In the genomic region with DNA sequence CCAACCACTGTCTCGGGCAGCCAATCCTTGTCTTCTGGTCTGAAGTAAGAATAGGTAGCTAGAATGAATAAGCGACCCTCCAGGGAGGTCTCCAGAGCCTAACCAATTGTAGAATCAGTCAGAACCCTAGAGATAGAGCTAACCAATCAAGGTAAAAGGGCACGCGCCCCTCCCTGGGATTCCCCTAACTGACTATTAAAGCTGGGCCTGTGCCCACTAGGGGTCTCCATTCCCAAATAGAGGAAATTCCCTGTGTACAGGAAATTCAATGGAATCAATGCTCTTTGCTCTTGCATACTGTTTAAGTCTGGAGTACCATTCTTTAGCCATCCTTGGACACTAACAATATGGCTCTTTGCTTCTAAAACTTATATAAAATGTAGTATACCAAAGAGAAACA, we compare ENCODE assay signal across 17 mouse cellular contexts. TPM values are rescaled to one million over a fixed set of nuclear protein-coding genes. Genes with fewer than 3 reads are reported as not detected.
DNase-seq lines count a peak whose midpoint lies in the region; ATAC-seq and TF ChIP-seq lines count a peak whose summit lies in the region.
"Had no signal": no experiment of that assay in that cellular context is flagged by ENCODE, and none has a peak within 500 bp of the region (broad histone marks: within the 10 kb centered on the region; RNA-seq: fewer than 3 reads in every experiment).

No protein-coding gene starts in this region.

- no peak overlapping the region for H3K27ac ChIP-seq in heart, embryonic 11.5 days (ENCODE audit: low read depth, low read length)
- no peak overlapping the region for H3K27ac ChIP-seq in lung, postnatal 0 days (ENCODE audit: low read length)
- H3K27ac ChIP-seq in neural tube, embryonic 11.5 days (ENCODE audit: low read depth, low read length), result no peak overlapping the region
- H3K27ac ChIP-seq: forebrain, embryonic 15.5 days; left cerebral cortex, adult 2 months; liver, embryonic 12.5 days; macrophage had no signal

- intact Hi-C loops in heart, postnatal 10 days (cut with DNase I), result no loop called here

- 17% methylated on average over 4 of the region's 4 CpGs for WGBS in heart, embryonic 11.5 days (ENCODE audit: insufficient replicate concordance)
- 27% methylated on average over 4 of the region's 4 CpGs for WGBS in lung, postnatal 0 days
- WGBS in neural tube, embryonic 11.5 days, result 20% methylated on average over 4 of the region's 4 CpGs

- H3K9me3 ChIP-seq in heart, embryonic 11.5 days (replicated peaks; ENCODE audit: control insufficient read depth, low read length), result no peaks in the 10 kb centered on the region
- no peaks in the 10 kb centered on the region for H3K9me3 ChIP-seq in lung, postnatal 0 days (ENCODE audit: low read length)
- H3K9me3 ChIP-seq in neural tube, embryonic 11.5 days (ENCODE audit: control insufficient read depth, low read length), result no peaks in the 10 kb centered on the region
- H3K9me3 ChIP-seq: forebrain, embryonic 15.5 days; liver, embryonic 12.5 days had no signal

- H3K4me3 ChIP-seq in heart, embryonic 11.5 days (ENCODE audit: low read depth, low read length), result no peak overlapping the region
- H3K4me3 ChIP-seq in lung, postnatal 0 days (ENCODE audit: low read depth, low read length), result no peak overlapping the region
- H3K4me3 ChIP-seq in neural tube, embryonic 11.5 days (ENCODE audit: low read depth, low read length), result no peak overlapping the region
- H3K4me3 ChIP-seq: forebrain, embryonic 15.5 days; left cerebral cortex, adult 2 months; liver, embryonic 12.5 days had no signal

- DNase-seq in heart, postnatal 10 days, result no peak
- DNase-seq in lung, postnatal 0 days (ENCODE audit: low spot score), result no peak
- DNase-seq in lung, postnatal 10 days, result no peak
- peak; percentile 81 for DNase-seq in embryo, embryonic 10.5 days (ENCODE audit: low spot score)
- DNase-seq in neural tube, embryonic 11.5 days (ENCODE audit: low spot score), result peak; percentile 42
- DNase-seq in urinary bladder, postnatal 14 days (ENCODE audit: low spot score), result no peak
- no peak for DNase-seq in urinary bladder, adult 2 months (ENCODE audit: low spot score)
- DNase-seq: adrenal gland, adult 8-10 months; B cell, adult 2 months; heart, adult 18-20 months; kidney, postnatal 10 days had no signal

- no peaks in the 10 kb centered on the region for H3K36me3 ChIP-seq in heart, embryonic 11.5 days (ENCODE audit: control insufficient read depth, insufficient read depth, low read length)
- no peaks in the 10 kb centered on the region for H3K36me3 ChIP-seq in lung, postnatal 0 days (ENCODE audit: insufficient read depth, low read length)
- no peaks in the 10 kb centered on the region for H3K36me3 ChIP-seq in neural tube, embryonic 11.5 days (ENCODE audit: control insufficient read depth, insufficient read depth, low read length)
- H3K36me3 ChIP-seq: forebrain, embryonic 15.5 days; liver, embryonic 12.5 days had no signal

- ATAC-seq in heart, embryonic 11.5 days (replicated peaks; ENCODE audit: insufficient number of reproducible peaks, low FRiP score, low TSS enrichment), result no peak
- ATAC-seq in lung, postnatal 0 days, result no peak
- no peak for ATAC-seq in neural tube, embryonic 11.5 days (ENCODE audit: insufficient read depth, low FRiP score, low TSS enrichment)
- ATAC-seq: forebrain, embryonic 15.5 days; liver, embryonic 12.5 days had no signal

- TF ChIP-seq CTCF in lung, postnatal 0 days (IDR thresholded peaks at IDR 0.05), result peak; percentile 12; the same call in 1 of the 2 replicates

- no peak overlapping the region for H3K9ac ChIP-seq in heart, embryonic 11.5 days (ENCODE audit: low read depth, low read length)
- H3K9ac ChIP-seq in lung, postnatal 0 days (replicated peaks; ENCODE audit: low read depth), result no peak overlapping the region
- H3K9ac ChIP-seq in neural tube, embryonic 11.5 days (ENCODE audit: low read length), result no peak overlapping the region
- H3K9ac ChIP-seq: forebrain, embryonic 15.5 days; liver, embryonic 12.5 days had no signal

- no peaks in the 10 kb centered on the region for H3K27me3 ChIP-seq in heart, embryonic 11.5 days (ENCODE audit: control insufficient read depth, insufficient read depth, low read length)
- H3K27me3 ChIP-seq in lung, postnatal 0 days (replicated peaks; ENCODE audit: insufficient read depth, low read length), result no peaks in the 10 kb centered on the region
- no peaks in the 10 kb centered on the region for H3K27me3 ChIP-seq in neural tube, embryonic 11.5 days (ENCODE audit: control insufficient read depth, insufficient read depth, low read length)
- H3K27me3 ChIP-seq: forebrain, embryonic 15.5 days; liver, embryonic 12.5 days had no signal

- no peaks in the 10 kb centered on the region for H3K4me1 ChIP-seq in heart, embryonic 11.5 days (ENCODE audit: control insufficient read depth, insufficient read depth, low read length)
- no peaks in the 10 kb centered on the region for H3K4me1 ChIP-seq in lung, postnatal 0 days (ENCODE audit: insufficient read depth, low read depth, low read length)
- H3K4me1 ChIP-seq in neural tube, embryonic 11.5 days (ENCODE audit: control insufficient read depth, insufficient read depth, low read length), result no peaks in the 10 kb centered on the region
- H3K4me1 ChIP-seq: forebrain, embryonic 15.5 days; liver, embryonic 12.5 days had no signal

- TF ChIP-seq EP300 in lung, postnatal 0 days (IDR thresholded peaks at IDR 0.05), result no peak

- H3K4me2 ChIP-seq in heart, embryonic 11.5 days, result peak overlapping the region; percentile 12; the same call in 1 of the 2 replicates
- H3K4me2 ChIP-seq in lung, postnatal 0 days (replicated peaks; ENCODE audit: low read depth, low read length), result no peak overlapping the region
- no peak overlapping the region for H3K4me2 ChIP-seq in neural tube, embryonic 11.5 days (ENCODE audit: low read depth)
- H3K4me2 ChIP-seq: forebrain, embryonic 15.5 days; liver, embryonic 12.5 days had no signal

RNA-seq across cellular contexts. Expression of gene Hdgfl3, which starts 11.1 kb away (rescaled TPM):
- polyA plus RNA-seq in heart, embryonic 11.5 days (2014; fragmentation: Nextera tagmentation; extraction: Ambion mirVana), result 11.0 and 11.9 TPM in 2 replicates
- 10 to 100 TPM; 12.3 to 14.3 TPM for total RNA-seq in heart, postnatal 10 days (2021)
- polyA plus RNA-seq in lung, postnatal 0 days (2015; fragmentation: Nextera tagmentation; extraction: Ambion mirVana), result 6.1 and 6.4 TPM in 2 replicates
- polyA plus RNA-seq in neural tube, embryonic 11.5 days (2014; fragmentation: Nextera tagmentation; extraction: Ambion mirVana), result 37.5 and 40.3 TPM in 2 replicates
- polyA plus RNA-seq in urinary bladder, adult 2 months (2012; rRNA removed), result 8.0 and 10.4 TPM in 2 replicates

RNA-seq across cellular contexts. Expression of gene Bnc1, which starts 46.7 kb away (rescaled TPM):
- polyA plus RNA-seq in heart, embryonic 11.5 days (2014; fragmentation: Nextera tagmentation; extraction: Ambion mirVana), result 8.5 and 8.6 TPM in 2 replicates
- 1 to 10 TPM; 1.8 to 2.9 TPM for total RNA-seq in heart, postnatal 10 days (2021)
- 0.58 and 0.61 TPM in 2 replicates for polyA plus RNA-seq in lung, postnatal 0 days (2015; fragmentation: Nextera tagmentation; extraction: Ambion mirVana)
- polyA plus RNA-seq in neural tube, embryonic 11.5 days (2014; fragmentation: Nextera tagmentation; extraction: Ambion mirVana), result 3.3 and 4.6 TPM in 2 replicates
- polyA plus RNA-seq in urinary bladder, adult 2 months (2012; rRNA removed), result 0.91 and 1.0 TPM in 2 replicates
- total RNA-seq: hematopoietic stem cell, adult 5-6 weeks; left cerebral cortex, adult 2 months had no signal
- polyA plus RNA-seq: macrophage had no signal

Comparison
In these comparisons a context has a peak if more than half of its experiments do, and no peak if none do; other contexts are left out.
1. DNase-seq: peak in embryo, embryonic 10.5 days (single experiment) and neural tube, embryonic 11.5 days (single experiment); none in heart, postnatal 10 days (0 of 2), lung, postnatal 0 days (single experiment), lung, postnatal 10 days (single experiment), urinary bladder, postnatal 14 days (single experiment) and urinary bladder, adult 2 months (single experiment).